Mouse (Mus musculus): ENCODE results near the gene Ccdc157. TPM values are rescaled to one million over a fixed set of nuclear protein-coding genes. Genes with fewer than 3 reads are reported as not detected.
"Not testable (repeated sequence)": the region's sequence is repeated elsewhere in the genome, so short reads cannot be mapped to it uniquely, and the experiment has no call there.

Gene Ccdc157
- total RNA-seq, 2 experiments from 2014 or later = 0.44 to 0.67 TPM

- ATAC-seq (replicated peaks; ENCODE audit: poor library complexity) = peak; percentile 93
Measured at GRCm38 (mm10) chr11:4134986-4135935, 24.8 kb downstream of the Ccdc157 start, which contains the start of gene Rnf215. Gene Rnf215, plus strand, starts transcription at chr11:4135202.

- 0 out of 2 replicates have a peak, but pooled peaks have one; percentile 2 for ATAC-seq (replicated peaks; ENCODE audit: poor library complexity)
Measured at GRCm38 (mm10) chr11:4134400-4134799, 25.7 kb downstream of the Ccdc157 start.

- 0 out of 2 replicates have a peak, but pooled peaks have one; percentile 31 for ATAC-seq (replicated peaks; ENCODE audit: poor library complexity)
Measured at GRCm38 (mm10) chr11:4133450-4133849, 26.6 kb downstream of the Ccdc157 start.

GRCm38 (mm10) chr11:4128461-4128860 lies 31.6 kb downstream of the Ccdc157 start:
- peak; percentile 50 for ATAC-seq (replicated peaks; ENCODE audit: poor library complexity)

- no peak for ATAC-seq (replicated peaks; ENCODE audit: poor library complexity)
Measured at GRCm38 (mm10) chr11:4127059-4127458, 33.0 kb downstream of the Ccdc157 start.

- ATAC-seq (replicated peaks; ENCODE audit: poor library complexity) = peak; percentile 75
Measured at GRCm38 (mm10) chr11:4123922-4124321, 36.2 kb downstream of the Ccdc157 start.

- peak; percentile 74 for ATAC-seq (replicated peaks; ENCODE audit: poor library complexity)
Measured at GRCm38 (mm10) chr11:4122742-4123579, 37.1 kb downstream of the Ccdc157 start, which contains the start of gene Sec14l2. Gene Sec14l2, minus strand, starts transcription at chr11:4123415.

GRCm38 (mm10) chr11:4122226-4122625 lies 37.9 kb downstream of the Ccdc157 start:
- no peak for ATAC-seq (replicated peaks; ENCODE audit: poor library complexity)

- no peak for ATAC-seq (replicated peaks; ENCODE audit: poor library complexity)
Measured at GRCm38 (mm10) chr11:4121691-4122090, 38.4 kb downstream of the Ccdc157 start.

GRCm38 (mm10) chr11:4119635-4120034 lies 40.5 kb downstream of the Ccdc157 start:
- ATAC-seq (replicated peaks; ENCODE audit: poor library complexity) = no peak

GRCm38 (mm10) chr11:4118081-4118921 lies 41.8 kb downstream of the Ccdc157 start:
- ATAC-seq (replicated peaks; ENCODE audit: poor library complexity) = peak; percentile 24

GRCm38 (mm10) chr11:4117372-4118071 lies 42.6 kb downstream of the Ccdc157 start:
- ATAC-seq (replicated peaks; ENCODE audit: poor library complexity) = peak; percentile 27

- ATAC-seq (replicated peaks; ENCODE audit: poor library complexity) = peak; percentile 73
Measured at GRCm38 (mm10) chr11:4116458-4117141, 43.5 kb downstream of the Ccdc157 start.

GRCm38 (mm10) chr11:4115407-4115806 lies 44.7 kb downstream of the Ccdc157 start:
- ATAC-seq (replicated peaks; ENCODE audit: poor library complexity) = no peak

- not testable (repeated sequence) for ATAC-seq (replicated peaks; ENCODE audit: poor library complexity)
Measured at GRCm38 (mm10) chr11:4114541-4114940, 45.6 kb downstream of the Ccdc157 start.

GRCm38 (mm10) chr11:4113970-4114369 lies 46.1 kb downstream of the Ccdc157 start:
- ATAC-seq (replicated peaks; ENCODE audit: poor library complexity) = no peak

GRCm38 (mm10) chr11:4113496-4113895 lies 46.6 kb downstream of the Ccdc157 start:
- ATAC-seq (replicated peaks; ENCODE audit: poor library complexity) = no peak

GRCm38 (mm10) chr11:4112861-4113260 lies 47.2 kb downstream of the Ccdc157 start:
- no peak for ATAC-seq (replicated peaks; ENCODE audit: poor library complexity)

GRCm38 (mm10) chr11:4112033-4112432 lies 48.1 kb downstream of the Ccdc157 start:
- no peak for ATAC-seq (replicated peaks; ENCODE audit: poor library complexity)

Data from megakaryocyte progenitor cell, adult 5-6 weeks (primary cell).